In genomic region chr13:30253636-30254264, GRCm38 (mm10) we compare ENCODE assay signal across 8 mouse cellular contexts.
DNase-seq lines count a peak whose midpoint lies in the region; ATAC-seq lines count a peak whose summit lies in the region.

No protein-coding gene starts in this region.

- DNase-seq in layer of hippocampus, adult 11-12 months (ENCODE audit: low spot score) = peak; percentile 38
- DNase-seq in layer of hippocampus, adult 9-10 months (ENCODE audit: low spot score) = no peak
- DNase-seq in embryo, embryonic 10.5 days (ENCODE audit: low spot score) = peak; percentile 42
- DNase-seq in lung, postnatal 14 days = peak; percentile 18
- no peak for DNase-seq in left cerebral cortex, adult 18-20 months (ENCODE audit: low spot score in 2 of 2)
- DNase-seq in spleen, postnatal 4 days (ENCODE audit: low spot score in 2 of 2) = no peak
- DNase-seq in cerebellum, postnatal 4 days (ENCODE audit: low spot score in 2 of 2) = no peak

- no peaks in the 10 kb centered on the region for H3K36me3 ChIP-seq in heart, embryonic 13.5 days

- no peak overlapping the region for H3K4me2 ChIP-seq in heart, embryonic 13.5 days

- no peak overlapping the region for H3K4me3 ChIP-seq in heart, embryonic 13.5 days

- peaks cover 27% of the 10 kb centered on the region for H3K4me1 ChIP-seq in heart, embryonic 13.5 days

- H3K9me3 ChIP-seq in heart, embryonic 13.5 days = no peaks in the 10 kb centered on the region

- WGBS in heart, embryonic 13.5 days = 19% methylated on average over 5 of the region's 5 CpGs

- ATAC-seq in heart, embryonic 13.5 days (ENCODE audit: extremely low read depth, insufficient number of reproducible peaks, low FRiP score, low TSS enrichment) = no peak

- peak overlapping the region; percentile 51 for H3K27ac ChIP-seq in heart, embryonic 13.5 days (replicated peaks)

- H3K9ac ChIP-seq in heart, embryonic 13.5 days = no peak overlapping the region

- H3K27me3 ChIP-seq in heart, embryonic 13.5 days (replicated peaks) = no peaks in the 10 kb centered on the region

Comparison
In these comparisons a context has a peak if more than half of its experiments do, and no peak if none do; other contexts are left out.
1. DNase-seq: peak in layer of hippocampus, adult 11-12 months (single experiment), embryo, embryonic 10.5 days (single experiment) and lung, postnatal 14 days (single experiment); none in layer of hippocampus, adult 9-10 months (single experiment), left cerebral cortex, adult 18-20 months (0 of 2), spleen, postnatal 4 days (0 of 2) and cerebellum, postnatal 4 days (0 of 2).